Mouse (Mus musculus): ENCODE data around the gene Hltf. TPM values are rescaled to one million over a fixed set of nuclear protein-coding genes. Genes with fewer than 3 reads are reported as not detected.
"Not testable (repeated sequence)": the region's sequence is repeated elsewhere in the genome, so short reads cannot be mapped to it uniquely, and the experiment has no call there.

Gene Hltf
- polyA plus RNA-seq, 1 experiment from 2014 or later: 14.3 TPM

GRCm38 (mm10) chr3:20121582-20121981, 64.0 kb downstream of the Hltf start:
- not testable (repeated sequence) for H3K9ac ChIP-seq (ENCODE audit: low read length); ATAC-seq (replicated peaks; ENCODE audit: extremely low read depth, insufficient read depth, low FRiP score); H3K4me3 ChIP-seq (ENCODE audit: low read length); H3K27ac ChIP-seq (ENCODE audit: low read length); H3K4me1 ChIP-seq (ENCODE audit: control insufficient read depth, insufficient read depth, low read length); H3K4me2 ChIP-seq (ENCODE audit: low read depth, low read length); H3K27me3 ChIP-seq (ENCODE audit: control insufficient read depth, insufficient read depth, low read length); H3K9me3 ChIP-seq (replicated peaks; ENCODE audit: control insufficient read depth, low read length)
- WGBS: 82% methylated on average over 5 of the region's 5 CpGs
- H3K36me3 ChIP-seq (ENCODE audit: control insufficient read depth, insufficient read depth): peaks cover 44% of the 10 kb centered on the region

GRCm38 (mm10) chr3:20125604-20126003, 68.0 kb downstream of the Hltf start:
- Histone ChIP-seq H3K27ac (ENCODE audit: low read length) (0 out of 2 replicates have a peak overlapping the region, but pooled peaks have one; percentile 34), H3K4me3 (ENCODE audit: low read length) (no peak overlapping the region), H3K9ac (ENCODE audit: low read length) (no peak overlapping the region), H3K4me1 (ENCODE audit: control insufficient read depth, insufficient read depth, low read length) (peaks cover 12% of the 10 kb centered on the region), H3K9me3 (replicated peaks; ENCODE audit: control insufficient read depth, low read length) (no peaks in the 10 kb centered on the region), H3K4me2 (ENCODE audit: low read depth, low read length) (no peak overlapping the region), H3K36me3 (ENCODE audit: control insufficient read depth, insufficient read depth) (peaks cover 55% of the 10 kb centered on the region), H3K27me3 (ENCODE audit: control insufficient read depth, insufficient read depth, low read length) (no peaks in the 10 kb centered on the region)
- 70% methylated on average over 5 of the region's 5 CpGs for WGBS
- ATAC-seq (replicated peaks; ENCODE audit: extremely low read depth, insufficient read depth, low FRiP score): no peak

GRCm38 (mm10) chr3:20127047-20127595, 69.5 kb downstream of the Hltf start:
- Histone ChIP-seq H3K27ac (ENCODE audit: low read length) (no peak overlapping the region), H3K4me1 (ENCODE audit: control insufficient read depth, insufficient read depth, low read length) (peaks cover 23% of the 10 kb centered on the region), H3K9ac (ENCODE audit: low read length) (no peak overlapping the region), H3K4me2 (ENCODE audit: low read depth, low read length) (no peak overlapping the region), H3K27me3 (ENCODE audit: control insufficient read depth, insufficient read depth, low read length) (no peaks in the 10 kb centered on the region), H3K36me3 (ENCODE audit: control insufficient read depth, insufficient read depth) (peaks cover 50% of the 10 kb centered on the region), H3K4me3 (ENCODE audit: low read length) (no peak overlapping the region), H3K9me3 (replicated peaks; ENCODE audit: control insufficient read depth, low read length) (no peaks in the 10 kb centered on the region)
- 71% methylated on average over 2 of the region's 2 CpGs for WGBS
- ATAC-seq (replicated peaks; ENCODE audit: extremely low read depth, insufficient read depth, low FRiP score): no peak

- H3K4me3 ChIP-seq (ENCODE audit: low read length): no peak overlapping the region
- peak overlapping the region; percentile 83 for H3K27ac ChIP-seq (ENCODE audit: low read length)
- WGBS: 85% methylated on average over 5 of the region's 5 CpGs
- H3K27me3 ChIP-seq (ENCODE audit: control insufficient read depth, insufficient read depth, low read length): no peaks in the 10 kb centered on the region
- no peaks in the 10 kb centered on the region for H3K9me3 ChIP-seq (replicated peaks; ENCODE audit: control insufficient read depth, low read length)
- H3K36me3 ChIP-seq (ENCODE audit: control insufficient read depth, insufficient read depth): peaks cover 44% of the 10 kb centered on the region
- peaks cover 40% of the 10 kb centered on the region for H3K4me1 ChIP-seq (ENCODE audit: control insufficient read depth, insufficient read depth, low read length)
- H3K9ac ChIP-seq (ENCODE audit: low read length): no peak overlapping the region
- no peak overlapping the region for H3K4me2 ChIP-seq (ENCODE audit: low read depth, low read length)
- no peak for ATAC-seq (replicated peaks; ENCODE audit: extremely low read depth, insufficient read depth, low FRiP score)
Observed at GRCm38 (mm10) chr3:20129491-20129890, 71.9 kb downstream of the Hltf start.

GRCm38 (mm10) chr3:20130456-20131349, 73.1 kb downstream of the Hltf start:
- H3K4me1 ChIP-seq (ENCODE audit: control insufficient read depth, insufficient read depth, low read length): peaks cover 52% of the 10 kb centered on the region
- no peak overlapping the region for H3K4me2 ChIP-seq (ENCODE audit: low read depth, low read length)
- ATAC-seq (replicated peaks; ENCODE audit: extremely low read depth, insufficient read depth, low FRiP score): peak; percentile 83
- H3K4me3 ChIP-seq (ENCODE audit: low read length): no peak overlapping the region
- H3K27me3 ChIP-seq (ENCODE audit: control insufficient read depth, insufficient read depth, low read length): no peaks in the 10 kb centered on the region
- peak overlapping the region; percentile 83 for H3K27ac ChIP-seq (ENCODE audit: low read length)
- peak overlapping the region; percentile 45; the same call in 1 of the 2 replicates for H3K9ac ChIP-seq (ENCODE audit: low read length)
- H3K9me3 ChIP-seq (replicated peaks; ENCODE audit: control insufficient read depth, low read length): no peaks in the 10 kb centered on the region
- 48% methylated on average over 8 of the region's 8 CpGs for WGBS
- H3K36me3 ChIP-seq (ENCODE audit: control insufficient read depth, insufficient read depth): peaks cover 44% of the 10 kb centered on the region

- Histone ChIP-seq H3K9ac (ENCODE audit: low read length) (no peak overlapping the region), H3K4me2 (ENCODE audit: low read depth, low read length) (no peak overlapping the region), H3K4me3 (ENCODE audit: low read length) (no peak overlapping the region), H3K9me3 (replicated peaks; ENCODE audit: control insufficient read depth, low read length) (no peaks in the 10 kb centered on the region), H3K27me3 (ENCODE audit: control insufficient read depth, insufficient read depth, low read length) (no peaks in the 10 kb centered on the region), H3K27ac (ENCODE audit: low read length) (peak overlapping the region; percentile 83), H3K4me1 (ENCODE audit: control insufficient read depth, insufficient read depth, low read length) (peaks cover 54% of the 10 kb centered on the region), H3K36me3 (ENCODE audit: control insufficient read depth, insufficient read depth) (peaks cover 46% of the 10 kb centered on the region)
- WGBS: 34% methylated on average over 2 of the region's 2 CpGs
- peak; percentile 30 for ATAC-seq (replicated peaks; ENCODE audit: extremely low read depth, insufficient read depth, low FRiP score)
Observed at GRCm38 (mm10) chr3:20131350-20131720, 73.7 kb downstream of the Hltf start.

- H3K27me3 ChIP-seq (ENCODE audit: control insufficient read depth, insufficient read depth, low read length): no peaks in the 10 kb centered on the region
- WGBS: 25% methylated on average over 1 of the region's 1 CpGs
- no peak for ATAC-seq (replicated peaks; ENCODE audit: extremely low read depth, insufficient read depth, low FRiP score)
- H3K4me2 ChIP-seq (ENCODE audit: low read depth, low read length): no peak overlapping the region
- H3K36me3 ChIP-seq (ENCODE audit: control insufficient read depth, insufficient read depth): peaks cover 46% of the 10 kb centered on the region
- H3K27ac ChIP-seq (ENCODE audit: low read length): peak overlapping the region; percentile 76
- H3K4me1 ChIP-seq (ENCODE audit: control insufficient read depth, insufficient read depth, low read length): peaks cover 65% of the 10 kb centered on the region
- no peaks in the 10 kb centered on the region for H3K9me3 ChIP-seq (replicated peaks; ENCODE audit: control insufficient read depth, low read length)
- no peak overlapping the region for H3K4me3 ChIP-seq (ENCODE audit: low read length)
- H3K9ac ChIP-seq (ENCODE audit: low read length): no peak overlapping the region
Observed at GRCm38 (mm10) chr3:20132731-20133130, 75.1 kb downstream of the Hltf start.

GRCm38 (mm10) chr3:20133745-20134144, 76.1 kb downstream of the Hltf start:
- Histone ChIP-seq H3K9me3 (replicated peaks; ENCODE audit: control insufficient read depth, low read length) (no peaks in the 10 kb centered on the region), H3K9ac (ENCODE audit: low read length) (no peak overlapping the region), H3K4me3 (ENCODE audit: low read length) (no peak overlapping the region), H3K27me3 (ENCODE audit: control insufficient read depth, insufficient read depth, low read length) (no peaks in the 10 kb centered on the region), H3K27ac (ENCODE audit: low read length) (peak overlapping the region; percentile 76), H3K4me2 (ENCODE audit: low read depth, low read length) (no peak overlapping the region), H3K36me3 (ENCODE audit: control insufficient read depth, insufficient read depth) (peaks cover 45% of the 10 kb centered on the region), H3K4me1 (ENCODE audit: control insufficient read depth, insufficient read depth, low read length) (peaks cover 72% of the 10 kb centered on the region)
- no peak for ATAC-seq (replicated peaks; ENCODE audit: extremely low read depth, insufficient read depth, low FRiP score)
- 26% methylated on average over 1 of the region's 1 CpGs for WGBS

GRCm38 (mm10) chr3:20134545-20134944, 76.9 kb downstream of the Hltf start:
- H3K27me3 ChIP-seq (ENCODE audit: control insufficient read depth, insufficient read depth, low read length): no peaks in the 10 kb centered on the region
- peak overlapping the region; percentile 76 for H3K27ac ChIP-seq (ENCODE audit: low read length)
- peaks cover 70% of the 10 kb centered on the region for H3K4me1 ChIP-seq (ENCODE audit: control insufficient read depth, insufficient read depth, low read length)
- H3K36me3 ChIP-seq (ENCODE audit: control insufficient read depth, insufficient read depth): peaks cover 45% of the 10 kb centered on the region
- no peak overlapping the region for H3K4me3 ChIP-seq (ENCODE audit: low read length)
- H3K9ac ChIP-seq (ENCODE audit: low read length): no peak overlapping the region
- WGBS: 38% methylated on average over 3 of the region's 3 CpGs
- ATAC-seq (replicated peaks; ENCODE audit: extremely low read depth, insufficient read depth, low FRiP score): no peak
- no peaks in the 10 kb centered on the region for H3K9me3 ChIP-seq (replicated peaks; ENCODE audit: control insufficient read depth, low read length)
- H3K4me2 ChIP-seq (ENCODE audit: low read depth, low read length): no peak overlapping the region

All from heart, embryonic 16.5 days (tissue).